ENCODE assay signal across 22 mouse cellular contexts in the genomic region with DNA sequence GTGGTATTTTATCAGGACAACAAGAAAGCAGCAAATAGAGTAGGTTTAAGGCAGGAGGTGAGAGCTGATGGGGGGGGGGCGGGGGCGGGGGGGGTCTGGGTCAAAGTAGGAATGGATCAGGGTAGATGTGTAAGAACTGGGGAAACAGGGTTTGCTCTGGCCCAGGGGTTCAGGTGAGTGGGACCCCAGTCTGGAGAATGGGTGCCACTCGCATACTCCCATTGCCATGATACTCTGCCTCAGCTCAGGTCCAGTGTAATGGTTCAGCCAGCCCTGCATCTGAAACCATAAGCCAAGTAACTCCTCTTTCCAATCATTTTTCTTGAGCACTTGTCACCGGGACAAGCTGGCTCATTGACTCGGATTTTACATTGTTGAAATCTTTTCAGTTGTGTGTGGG. TPM values are rescaled to one million over a fixed set of nuclear protein-coding genes. Genes with fewer than 3 reads are reported as not detected.
DNase-seq lines count a peak whose midpoint lies in the region; ATAC-seq lines count a peak whose summit lies in the region.
"Had no signal": no experiment of that assay in that cellular context is flagged by ENCODE, and none has a peak within 500 bp of the region (broad histone marks: within the 10 kb centered on the region; RNA-seq: fewer than 3 reads in every experiment).

No protein-coding gene starts in this region.

- no peak overlapping the region for H3K4me2 ChIP-seq in midbrain, embryonic 12.5 days (replicated peaks)
- no peak overlapping the region for H3K4me2 ChIP-seq in midbrain, embryonic 14.5 days (ENCODE audit: low read length)

- H3K4me1 ChIP-seq in midbrain, embryonic 12.5 days = no peaks in the 10 kb centered on the region
- peaks cover 21% of the 10 kb centered on the region for H3K4me1 ChIP-seq in midbrain, embryonic 10.5 days
- H3K4me1 ChIP-seq in midbrain, embryonic 14.5 days (ENCODE audit: control insufficient read depth, insufficient read depth, low read length) = no peaks in the 10 kb centered on the region
- H3K4me1 ChIP-seq: liver, embryonic 15.5 days had no signal

- DNase-seq in heart, adult 11 months = peak; percentile 30
- no peak for DNase-seq in heart, postnatal 10 days
- DNase-seq in midbrain, embryonic 10.5 days (ENCODE audit: low spot score) = no peak
- DNase-seq in midbrain, embryonic 14.5 days = no peak
- no peak for DNase-seq in adrenal gland, postnatal 4 days (ENCODE audit: low spot score in 2 of 2)
- no peak for DNase-seq in layer of hippocampus, postnatal 10 days (ENCODE audit: low spot score in 2 of 2)

- H3K4me3 ChIP-seq in midbrain, embryonic 12.5 days = no peak overlapping the region
- no peak overlapping the region for H3K4me3 ChIP-seq in midbrain, embryonic 10.5 days
- H3K4me3 ChIP-seq in midbrain, embryonic 14.5 days (replicated peaks; ENCODE audit: low read depth, low read length) = no peak overlapping the region

- intact Hi-C loops in heart, postnatal 10 days (cut with DNase I) = loop anchor here (1.0 kb wide), 2 partner anchors 51 to 117 kb away; no protein-coding TSS in a partner anchor

- H3K27me3 ChIP-seq in midbrain, embryonic 12.5 days = peaks cover 6% of the 10 kb centered on the region; the same call in 1 of the 2 replicates
- H3K27me3 ChIP-seq in midbrain, embryonic 10.5 days (ENCODE audit: low read depth, poor library complexity, severe bottlenecking) = peaks cover 7% of the 10 kb centered on the region; the same call in 1 of the 2 replicates
- no peaks in the 10 kb centered on the region for H3K27me3 ChIP-seq in midbrain, embryonic 14.5 days (ENCODE audit: control insufficient read depth, insufficient read depth, low read length)
- H3K27me3 ChIP-seq: limb, embryonic 15.5 days had no signal

- no peak overlapping the region for H3K9ac ChIP-seq in midbrain, embryonic 12.5 days (replicated peaks)
- H3K9ac ChIP-seq in midbrain, embryonic 14.5 days (replicated peaks; ENCODE audit: low read length) = no peak overlapping the region
- H3K9ac ChIP-seq: heart, embryonic 12.5 days; limb, embryonic 15.5 days; liver, embryonic 15.5 days had no signal

- no peaks in the 10 kb centered on the region for H3K36me3 ChIP-seq in midbrain, embryonic 12.5 days
- H3K36me3 ChIP-seq in midbrain, embryonic 10.5 days = no peaks in the 10 kb centered on the region
- no peaks in the 10 kb centered on the region for H3K36me3 ChIP-seq in midbrain, embryonic 14.5 days (ENCODE audit: control insufficient read depth, insufficient read depth, low read length)
- H3K36me3 ChIP-seq: heart, embryonic 12.5 days; limb, embryonic 15.5 days; liver, embryonic 15.5 days had no signal

- 68% methylated on average over 5 of the region's 5 CpGs for WGBS in midbrain, embryonic 12.5 days
- WGBS in midbrain, embryonic 10.5 days = 76% methylated on average over 5 of the region's 5 CpGs
- 82% methylated on average over 5 of the region's 5 CpGs for WGBS in midbrain, embryonic 14.5 days

- no peak overlapping the region for H3K27ac ChIP-seq in midbrain, embryonic 12.5 days (replicated peaks)
- H3K27ac ChIP-seq in midbrain, embryonic 10.5 days (replicated peaks) = no peak overlapping the region
- H3K27ac ChIP-seq in midbrain, embryonic 14.5 days (replicated peaks; ENCODE audit: low read depth, low read length) = no peak overlapping the region
- H3K27ac ChIP-seq: limb, embryonic 15.5 days; liver, embryonic 15.5 days had no signal

- H3K9me3 ChIP-seq in midbrain, embryonic 12.5 days = no peaks in the 10 kb centered on the region
- H3K9me3 ChIP-seq in midbrain, embryonic 10.5 days (replicated peaks) = no peaks in the 10 kb centered on the region
- no peaks in the 10 kb centered on the region for H3K9me3 ChIP-seq in midbrain, embryonic 14.5 days (ENCODE audit: control insufficient read depth, low read length)
- H3K9me3 ChIP-seq: heart, embryonic 12.5 days; limb, embryonic 15.5 days; liver, embryonic 15.5 days had no signal

- ATAC-seq in midbrain, embryonic 12.5 days (ENCODE audit: low FRiP score, low read depth) = 0 out of 2 replicates have a peak, but pooled peaks have one; percentile 35
- ATAC-seq in midbrain, embryonic 14.5 days (ENCODE audit: low FRiP score, low TSS enrichment) = 0 out of 2 replicates have a peak, but pooled peaks have one; percentile 6

RNA-seq across cellular contexts. Expression of gene Nanog, which starts 38.5 kb away (rescaled TPM):
- total RNA-seq in heart, postnatal 10 days (2021) = not detected
- 0.14 and 0.20 TPM in 2 replicates for polyA plus RNA-seq in midbrain, embryonic 12.5 days (2016; fragmentation: Nextera tagmentation; extraction: Ambion mirVana)
- polyA plus RNA-seq in midbrain, embryonic 10.5 days (2016; fragmentation: Nextera tagmentation; extraction: Ambion mirVana) = 0.09 and 0.32 TPM in 2 replicates
- 0.11 TPM in 1 of 2 replicates, not detected in the other for polyA plus RNA-seq in midbrain, embryonic 14.5 days (2014; fragmentation: Nextera tagmentation; extraction: Ambion mirVana)
- not detected for total RNA-seq in adrenal gland, postnatal 4 days (2021)
- not detected for total RNA-seq in layer of hippocampus, postnatal 10 days (2021)
- total RNA-seq: adrenal gland, adult 18-20 months; gastrocnemius, adult 8-10 months; granulocyte monocyte progenitor cell, adult 5-6 weeks; heart, postnatal 25 days; layer of hippocampus, postnatal 25 days; left cerebral cortex, postnatal 10 days; megakaryocyte progenitor cell, adult 5-6 weeks had no signal
- polyA plus RNA-seq: kidney, embryonic 14.5 days; liver, embryonic 15.5 days had no signal

RNA-seq across cellular contexts. Expression of gene Dppa3, which starts 42.6 kb away (rescaled TPM):
- not detected for total RNA-seq in heart, postnatal 10 days (2021)
- not detected in 2 replicates for polyA plus RNA-seq in midbrain, embryonic 12.5 days (2016; fragmentation: Nextera tagmentation; extraction: Ambion mirVana)
- not detected in 2 replicates for polyA plus RNA-seq in midbrain, embryonic 10.5 days (2016; fragmentation: Nextera tagmentation; extraction: Ambion mirVana)
- polyA plus RNA-seq in midbrain, embryonic 14.5 days (2014; fragmentation: Nextera tagmentation; extraction: Ambion mirVana) = not detected in 2 replicates
- total RNA-seq in adrenal gland, postnatal 4 days (2021) = not detected
- not detected for total RNA-seq in layer of hippocampus, postnatal 10 days (2021)
- total RNA-seq: adrenal gland, adult 18-20 months; gastrocnemius, adult 8-10 months; granulocyte monocyte progenitor cell, adult 5-6 weeks; heart, postnatal 25 days; layer of hippocampus, postnatal 25 days; left cerebral cortex, postnatal 10 days; megakaryocyte progenitor cell, adult 5-6 weeks had no signal
- polyA plus RNA-seq: cerebellum, adult 2 months; heart, embryonic 12.5 days; intestine, embryonic 14.5 days; kidney, embryonic 14.5 days; limb, embryonic 15.5 days; liver, embryonic 15.5 days; lung, postnatal 0 days; stomach, embryonic 16.5 days had no signal

RNA-seq across cellular contexts. Expression of gene Gdf3, which starts 58.9 kb away (rescaled TPM):
- not detected for total RNA-seq in heart, postnatal 10 days (2021)
- not detected in 2 replicates for polyA plus RNA-seq in midbrain, embryonic 12.5 days (2016; fragmentation: Nextera tagmentation; extraction: Ambion mirVana)
- polyA plus RNA-seq in midbrain, embryonic 10.5 days (2016; fragmentation: Nextera tagmentation; extraction: Ambion mirVana) = 0.06 and 0.09 TPM in 2 replicates
- 0.13 TPM in 1 of 2 replicates, not detected in the other for polyA plus RNA-seq in midbrain, embryonic 14.5 days (2014; fragmentation: Nextera tagmentation; extraction: Ambion mirVana)
- total RNA-seq in adrenal gland, postnatal 4 days (2021) = not detected
- not detected for total RNA-seq in layer of hippocampus, postnatal 10 days (2021)
- total RNA-seq: adrenal gland, adult 18-20 months; gastrocnemius, adult 8-10 months; heart, postnatal 25 days; layer of hippocampus, postnatal 25 days; left cerebral cortex, postnatal 10 days had no signal
- polyA plus RNA-seq: kidney, embryonic 14.5 days; lung, postnatal 0 days had no signal
